Mouse (Mus musculus): ENCODE measurements around the gene Gm5148.

Gm5148 gene

DNA sequence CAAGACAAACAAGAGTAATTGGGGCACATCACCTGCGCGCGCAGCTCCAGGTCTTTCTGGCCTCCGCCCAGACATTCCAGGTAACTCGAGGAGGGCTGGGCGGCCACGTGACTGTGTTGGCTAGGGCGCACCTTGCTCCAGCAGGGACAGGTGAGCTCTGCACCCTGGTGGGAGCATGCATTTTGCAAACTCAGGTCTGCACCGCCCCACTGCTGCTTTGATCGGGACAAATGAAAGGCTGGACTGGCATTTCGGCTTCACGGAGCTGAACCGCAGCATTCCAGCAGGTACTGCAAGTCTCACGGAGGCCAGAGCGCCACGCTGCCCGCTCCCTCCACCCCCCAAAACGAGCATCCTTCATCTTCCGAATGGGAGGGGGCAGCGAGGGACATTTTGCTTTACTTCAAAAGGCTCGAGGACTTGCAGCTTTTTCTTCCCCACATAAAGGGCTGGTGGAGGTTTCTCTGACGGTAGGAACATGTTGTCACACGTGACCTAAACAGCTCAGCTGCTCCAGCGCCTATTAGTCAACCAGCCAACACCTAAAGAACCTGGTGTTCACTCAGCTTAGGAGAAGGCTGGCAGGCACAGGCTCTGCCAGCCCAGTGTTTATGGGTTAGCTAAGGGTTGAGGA is at the start of gene Gm5148:
Gene Gm5148 (minus strand): TSS at position 320 of the 634 bp plus-strand sequence.
- DNase-seq (ENCODE audit: low read depth, low spot score) = no peak

DNA sequence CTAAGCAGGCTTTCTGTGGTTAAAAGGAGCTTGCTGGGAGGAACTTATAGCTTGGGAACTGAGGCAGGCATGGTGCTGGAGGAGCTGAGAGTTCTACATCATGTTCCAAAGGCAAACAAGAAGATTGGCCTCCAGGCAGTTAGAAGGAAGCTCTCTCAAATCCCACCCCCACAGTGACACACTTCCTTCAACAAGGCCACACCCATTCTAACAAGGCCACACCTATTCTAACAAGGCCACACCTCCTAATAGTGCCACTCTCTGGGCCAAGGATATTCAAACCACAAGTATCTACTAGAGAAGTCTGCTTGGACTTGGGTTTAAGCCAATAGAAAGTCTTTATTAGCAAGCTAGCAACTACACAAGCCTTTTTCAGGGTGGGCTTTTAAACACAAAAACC is 46.7 kb upstream of the Gm5148 start:
- peak; percentile 4 for DNase-seq (ENCODE audit: low read depth, low spot score)

DNA sequence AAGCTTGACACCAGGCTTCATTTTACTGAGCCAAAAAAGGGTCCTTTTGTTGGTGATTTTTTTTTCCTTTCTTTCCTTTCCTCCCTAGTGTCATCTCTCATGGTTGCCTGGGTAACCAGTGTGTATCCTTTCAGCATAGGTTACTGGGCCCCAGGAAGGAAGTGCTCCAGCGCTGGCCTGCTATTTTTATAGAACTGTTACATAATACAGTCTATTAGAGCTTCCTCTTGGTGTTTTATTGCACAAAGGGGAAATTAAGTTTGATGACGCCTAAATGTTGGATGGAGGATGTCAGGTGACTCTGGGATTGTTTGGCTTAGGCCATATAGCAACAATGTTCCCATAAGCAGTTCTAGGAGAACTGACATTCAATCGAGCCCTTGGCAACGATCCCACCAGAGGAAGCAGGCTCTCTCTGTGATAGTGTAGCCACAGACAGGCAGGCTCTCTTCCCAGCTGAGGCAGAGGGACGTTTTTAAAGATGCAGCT is 45.0 kb upstream of the Gm5148 start:
- no peak for DNase-seq (ENCODE audit: low read depth, low spot score)

DNA sequence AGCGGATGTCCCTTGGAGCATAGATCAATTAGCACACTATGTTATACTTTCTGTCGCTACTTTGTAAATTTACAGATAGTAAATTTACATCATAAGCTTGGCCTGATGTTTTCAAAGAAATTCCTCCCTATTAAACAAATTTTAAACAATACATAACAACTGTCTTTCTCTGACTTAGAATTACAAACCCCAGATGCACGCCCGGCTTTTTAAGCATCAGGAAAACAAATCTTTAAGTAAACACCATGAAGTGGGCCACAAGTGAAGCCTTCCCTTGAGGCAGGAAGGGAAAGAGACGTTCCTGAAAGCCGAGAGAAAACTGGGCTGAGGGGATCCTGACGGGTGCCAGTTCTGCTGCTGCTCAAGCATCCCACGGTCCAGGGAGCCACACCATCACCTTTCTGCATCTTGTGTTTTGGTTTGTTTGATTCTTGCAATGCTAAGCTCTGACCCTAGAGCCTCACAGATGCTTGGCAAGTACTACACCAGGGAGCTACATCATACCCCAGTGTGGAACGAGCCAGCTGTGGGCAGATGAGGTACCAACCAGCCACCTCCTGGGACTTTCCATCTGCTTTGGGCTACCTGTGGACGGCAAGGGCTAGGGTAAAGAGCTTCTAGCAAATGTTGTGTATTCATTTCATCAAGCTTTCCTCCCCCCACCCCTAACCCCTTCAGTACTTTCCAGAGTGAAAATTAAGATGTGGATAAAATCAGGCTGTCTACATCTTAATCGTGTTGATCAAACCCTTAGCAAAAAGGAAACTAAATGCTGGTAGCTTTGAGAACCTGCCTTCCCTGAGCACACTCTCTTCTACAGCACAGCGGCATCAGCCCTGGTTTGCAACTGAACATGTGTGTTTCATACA is 43.1 kb upstream of the Gm5148 start:
- DNase-seq (ENCODE audit: low read depth, low spot score) = no peak

DNA sequence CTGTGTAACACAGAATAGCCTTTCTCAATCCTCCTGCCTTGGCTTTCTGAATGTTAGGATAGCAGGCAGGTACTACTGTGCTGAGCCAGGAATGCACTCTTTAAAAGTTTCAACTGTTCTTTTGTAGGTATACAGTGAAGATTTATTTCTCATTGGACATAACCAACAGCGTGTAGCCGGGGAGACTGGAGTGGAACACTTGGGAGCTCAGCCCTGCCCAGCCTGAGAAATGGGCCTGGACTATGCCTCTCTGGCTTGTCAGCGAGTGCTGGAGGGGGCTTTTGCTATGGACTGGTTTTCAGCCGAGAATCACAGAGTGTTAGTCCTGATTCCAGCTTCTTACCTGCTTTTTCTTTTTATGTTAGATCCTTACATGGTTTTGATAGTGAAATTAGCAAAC is 42.3 kb upstream of the Gm5148 start:
- no peak for DNase-seq (ENCODE audit: low read depth, low spot score)

DNA sequence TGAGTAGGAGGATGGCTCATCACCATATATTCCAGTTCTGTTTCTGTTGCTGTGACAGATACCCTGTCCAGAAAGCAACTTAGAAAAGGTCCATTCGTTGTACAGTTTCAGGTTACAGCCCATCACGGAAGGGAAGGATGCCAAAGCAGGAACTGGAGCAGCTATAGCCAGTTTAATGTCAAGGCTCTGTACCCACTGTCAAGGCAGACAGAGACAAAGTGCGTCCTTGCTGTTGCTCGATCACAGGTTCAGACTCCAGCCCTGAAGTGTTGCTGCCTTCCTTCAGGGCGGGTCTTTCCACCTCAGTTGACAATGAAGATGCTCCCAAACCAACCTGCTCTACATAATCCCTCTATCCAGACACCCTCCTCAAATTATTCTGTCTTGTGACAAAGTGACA is 41.7 kb upstream of the Gm5148 start:
- DNase-seq (ENCODE audit: low read depth, low spot score) = no peak

DNA sequence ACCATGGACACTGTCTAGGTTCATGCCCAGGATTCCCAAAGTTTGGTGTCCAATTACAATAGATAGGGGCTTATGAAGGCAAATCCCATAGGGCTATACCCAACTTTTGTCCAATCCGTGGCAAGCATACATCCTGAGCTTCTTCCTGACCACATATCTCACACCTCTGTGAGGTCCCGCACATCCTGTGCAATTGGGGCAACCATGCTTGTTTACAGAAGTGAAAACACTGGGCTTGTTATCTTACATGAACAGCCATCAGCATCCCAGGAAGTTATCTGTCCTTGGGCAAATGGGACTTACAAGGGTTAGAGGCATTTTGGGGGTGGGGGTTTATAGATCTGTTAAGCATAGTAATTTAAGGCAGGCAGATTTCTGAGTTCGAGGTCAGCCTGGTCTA is 41.0 kb upstream of the Gm5148 start:
- DNase-seq (ENCODE audit: low read depth, low spot score) = no peak

DNA sequence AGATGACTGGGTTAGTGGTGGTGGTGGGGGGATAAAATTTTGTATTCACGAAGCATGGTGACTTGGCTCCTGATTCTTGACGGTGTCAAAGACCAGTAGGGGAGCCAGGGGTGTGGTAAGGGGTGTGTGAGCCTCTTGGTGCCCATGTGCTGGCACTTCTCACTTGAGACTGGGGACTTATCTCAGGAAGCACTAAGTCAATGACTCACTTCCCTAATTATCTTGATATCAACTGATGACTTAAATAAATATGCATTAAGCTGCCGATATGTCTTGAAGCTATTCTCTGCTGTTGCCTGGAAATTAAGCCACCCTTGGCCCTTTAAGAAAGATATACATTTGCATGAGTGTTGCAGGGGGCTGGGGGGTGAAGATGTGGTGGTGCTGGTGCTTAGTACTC is 38.0 kb upstream of the Gm5148 start:
- no peak for DNase-seq (ENCODE audit: low read depth, low spot score)

DNA sequence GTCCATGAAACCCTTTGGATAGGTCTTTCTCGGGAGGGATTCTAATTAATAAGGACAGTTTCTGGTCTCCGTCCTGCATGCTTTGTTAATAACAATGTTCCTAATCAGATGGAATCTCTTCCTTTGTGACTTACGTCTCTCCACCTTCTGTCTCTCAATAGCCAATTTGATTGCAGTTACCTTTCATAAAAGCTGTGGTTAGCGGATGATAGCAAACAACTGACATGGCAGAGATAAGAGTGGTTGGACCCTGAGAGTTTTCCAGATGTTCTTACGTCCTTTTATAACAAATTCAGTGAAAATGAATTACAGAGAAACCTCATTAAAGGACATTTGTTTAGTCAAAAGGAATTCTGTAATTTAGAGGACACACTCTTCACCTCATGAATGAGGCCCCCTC is 37.5 kb upstream of the Gm5148 start:
- DNase-seq (ENCODE audit: low read depth, low spot score) = no peak

DNA sequence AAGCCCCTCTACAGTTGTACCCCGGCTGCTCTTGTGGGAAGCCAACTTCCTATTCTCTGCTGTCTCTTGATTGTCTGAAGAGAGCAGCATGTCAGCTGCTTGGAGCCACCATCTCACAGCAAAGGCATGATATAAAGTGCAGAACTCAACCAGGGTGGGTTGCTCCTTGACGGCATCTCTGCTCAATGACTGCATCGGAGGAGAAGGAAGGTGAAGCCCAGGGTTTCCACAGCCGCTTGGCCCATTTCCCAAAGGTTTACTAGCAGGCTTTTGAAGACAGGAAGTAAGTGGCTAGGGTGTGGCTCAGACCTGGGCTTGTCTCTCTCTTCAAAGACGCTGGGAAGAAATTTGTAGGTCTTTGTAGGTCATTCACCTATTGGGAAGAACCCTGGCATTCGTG is 36.6 kb upstream of the Gm5148 start:
- no peak for DNase-seq (ENCODE audit: low read depth, low spot score)

DNA sequence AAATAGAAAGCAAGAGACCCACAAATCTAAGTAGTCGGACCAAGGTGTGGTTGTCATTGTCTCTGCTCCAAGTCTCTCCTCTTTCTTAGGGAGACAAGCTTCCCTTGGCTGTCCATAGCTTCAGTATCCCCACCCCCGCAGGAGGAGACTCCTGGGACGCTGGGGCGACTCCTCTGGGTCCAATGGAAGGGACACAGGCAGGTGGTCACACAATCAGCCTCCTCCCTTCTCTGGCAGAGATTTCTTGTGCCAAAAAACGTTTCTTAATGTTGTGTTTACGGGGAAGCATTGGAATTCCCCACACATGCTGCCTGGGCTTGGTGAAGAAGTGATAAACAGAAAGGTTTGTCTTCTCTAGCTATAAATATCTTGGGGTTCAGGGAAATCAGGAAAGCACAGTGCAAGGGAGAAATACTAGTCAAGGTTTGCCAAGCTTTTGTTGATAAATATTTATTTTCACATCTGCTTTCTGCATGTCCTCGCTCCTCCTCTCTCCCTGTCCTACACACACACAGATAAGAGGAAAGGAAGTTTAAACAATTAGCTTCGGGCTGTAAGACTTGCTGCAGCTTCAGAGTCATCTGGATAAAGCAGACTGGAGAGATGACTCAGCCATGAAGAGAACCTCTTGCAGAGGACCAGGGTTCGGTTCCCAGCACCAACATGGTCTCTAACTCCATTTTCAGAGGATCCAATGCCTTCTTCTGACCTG is 34.5 kb upstream of the Gm5148 start:
- no peak for DNase-seq (ENCODE audit: low read depth, low spot score)

DNA sequence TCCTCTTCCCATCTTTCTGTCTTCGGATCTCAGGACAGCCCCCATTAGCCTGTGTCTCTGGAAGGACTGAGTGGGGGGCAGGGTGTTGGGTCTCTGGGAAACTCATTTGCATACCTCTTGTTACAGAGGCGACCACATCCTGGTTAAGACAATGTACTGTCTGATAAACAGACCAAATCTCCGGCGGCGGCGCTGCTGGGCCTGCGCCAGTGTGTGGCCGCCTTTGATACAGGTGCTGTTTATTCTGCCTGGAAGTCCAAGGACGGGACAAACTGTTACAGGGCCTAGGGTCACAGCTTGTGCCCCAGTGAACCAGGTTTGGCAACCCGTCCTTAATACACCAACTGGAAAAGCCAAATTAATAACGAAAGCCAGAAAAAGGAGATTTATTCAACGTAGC is 33.8 kb upstream of the Gm5148 start:
- peak; percentile 32 for DNase-seq (ENCODE audit: low read depth, low spot score)

DNA sequence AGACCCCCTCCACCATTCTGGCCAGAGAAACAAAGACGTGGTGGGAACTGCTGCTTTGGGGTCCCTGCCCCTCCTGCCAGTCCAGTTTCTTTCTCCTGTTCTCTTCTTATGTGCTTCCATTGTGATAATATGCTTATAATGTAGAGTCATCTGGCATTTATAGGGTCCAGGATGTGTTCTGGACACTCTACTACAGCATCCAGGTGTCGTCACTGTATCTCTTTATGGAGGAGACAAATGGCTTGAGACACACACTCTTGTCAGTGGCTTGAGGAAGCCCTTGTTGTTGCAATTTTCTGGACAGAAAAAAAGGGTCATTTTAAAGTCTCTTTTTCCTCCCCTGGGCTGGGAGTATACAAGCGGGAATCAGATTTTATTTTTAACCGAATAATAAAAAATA is 33.3 kb upstream of the Gm5148 start:
- DNase-seq (ENCODE audit: low read depth, low spot score) = no peak

DNA sequence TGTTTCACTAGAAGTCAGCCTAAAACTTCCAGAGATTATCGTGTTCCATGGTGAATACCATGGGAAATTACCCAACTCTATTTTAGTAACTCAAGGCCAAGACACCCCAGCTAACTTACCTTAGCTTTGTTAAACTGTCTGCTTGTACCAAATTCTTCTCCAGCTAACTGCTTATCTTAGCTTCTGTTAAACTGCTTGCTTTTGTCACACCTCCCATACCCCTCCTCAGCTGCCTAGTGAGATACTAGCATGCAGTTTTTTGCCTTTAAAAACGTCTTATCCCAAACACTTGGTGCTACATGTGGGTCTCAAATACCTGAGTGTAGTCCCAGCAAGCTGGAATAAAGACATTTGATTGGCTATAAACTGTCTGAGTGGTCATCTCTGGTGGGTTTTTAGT is 31.7 kb upstream of the Gm5148 start:
- no peak for DNase-seq (ENCODE audit: low read depth, low spot score)

DNA sequence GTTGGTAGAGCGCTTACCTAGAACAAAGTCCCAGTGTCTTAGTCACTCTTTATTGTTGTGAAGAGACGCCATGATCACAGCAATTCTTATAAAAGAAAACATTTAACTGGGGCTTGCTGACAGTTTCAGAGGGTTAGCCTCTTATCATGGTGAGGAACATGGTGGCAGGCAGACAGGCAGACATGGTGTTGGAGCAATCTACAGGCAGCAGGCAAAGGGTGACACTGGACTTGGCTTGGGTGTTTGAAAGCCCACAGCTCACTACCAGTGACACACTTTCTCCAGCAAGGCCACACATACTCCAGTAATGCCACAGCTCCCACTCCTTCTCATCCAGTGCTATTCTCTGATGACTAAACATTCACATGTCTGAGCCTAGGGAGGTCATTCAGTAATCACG is 30.3 kb upstream of the Gm5148 start:
- DNase-seq (ENCODE audit: low read depth, low spot score) = no peak

DNA sequence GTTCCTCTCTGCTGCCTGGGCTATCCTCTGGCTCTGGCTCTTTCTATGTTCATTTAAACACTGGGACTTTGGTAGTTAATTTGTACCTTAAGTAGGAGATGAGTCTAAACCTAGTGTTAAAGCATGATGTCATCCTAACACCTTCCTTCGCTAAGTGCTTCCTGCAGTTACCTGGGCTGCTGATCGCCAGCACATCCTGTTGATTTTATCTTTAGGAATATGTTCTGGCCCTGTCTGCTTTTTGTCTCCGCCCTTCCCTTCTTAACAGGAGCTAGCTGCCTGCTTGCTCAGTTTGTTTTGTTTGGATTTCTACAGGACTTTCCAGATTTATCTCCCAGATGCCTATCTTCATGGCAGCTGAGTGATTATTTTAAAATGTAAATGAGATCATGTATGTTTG is 28.9 kb upstream of the Gm5148 start:
- no peak for DNase-seq (ENCODE audit: low read depth, low spot score)

DNA sequence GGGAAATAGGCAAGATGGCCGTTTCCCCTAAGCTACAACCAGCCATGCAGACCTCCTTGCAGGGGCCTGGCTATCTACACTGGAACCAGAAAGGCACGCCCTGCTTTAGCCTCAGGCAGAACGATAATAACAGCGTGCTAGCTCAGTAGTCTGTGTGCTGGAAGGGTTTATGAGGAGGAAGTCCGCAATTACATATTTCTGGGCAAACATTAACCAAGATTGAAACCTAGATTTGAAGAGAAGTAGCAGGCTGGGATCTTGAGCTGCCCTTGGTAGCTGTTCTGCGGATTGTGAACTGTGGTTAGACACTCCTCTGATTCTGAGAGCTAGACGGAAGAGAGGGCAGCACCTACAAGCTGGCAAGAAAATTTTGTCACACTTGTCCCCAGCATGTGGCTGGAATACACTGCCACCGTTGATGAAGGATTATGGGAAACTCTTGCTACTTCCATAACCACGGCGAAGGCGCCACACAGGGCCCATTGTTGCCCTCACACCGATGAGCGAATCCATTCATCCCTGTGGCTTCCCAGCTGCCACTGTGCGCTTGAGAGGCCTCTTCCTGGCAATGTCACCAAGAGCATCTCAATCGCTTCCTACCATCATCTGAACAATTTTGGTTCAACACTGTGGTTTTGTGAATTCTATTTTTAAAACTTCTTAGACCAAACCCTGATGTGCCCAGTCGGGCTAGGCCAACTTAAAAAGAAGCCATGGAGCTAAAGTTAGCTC is 23.9 kb upstream of the Gm5148 start:
- no peak for DNase-seq (ENCODE audit: low read depth, low spot score)

DNA sequence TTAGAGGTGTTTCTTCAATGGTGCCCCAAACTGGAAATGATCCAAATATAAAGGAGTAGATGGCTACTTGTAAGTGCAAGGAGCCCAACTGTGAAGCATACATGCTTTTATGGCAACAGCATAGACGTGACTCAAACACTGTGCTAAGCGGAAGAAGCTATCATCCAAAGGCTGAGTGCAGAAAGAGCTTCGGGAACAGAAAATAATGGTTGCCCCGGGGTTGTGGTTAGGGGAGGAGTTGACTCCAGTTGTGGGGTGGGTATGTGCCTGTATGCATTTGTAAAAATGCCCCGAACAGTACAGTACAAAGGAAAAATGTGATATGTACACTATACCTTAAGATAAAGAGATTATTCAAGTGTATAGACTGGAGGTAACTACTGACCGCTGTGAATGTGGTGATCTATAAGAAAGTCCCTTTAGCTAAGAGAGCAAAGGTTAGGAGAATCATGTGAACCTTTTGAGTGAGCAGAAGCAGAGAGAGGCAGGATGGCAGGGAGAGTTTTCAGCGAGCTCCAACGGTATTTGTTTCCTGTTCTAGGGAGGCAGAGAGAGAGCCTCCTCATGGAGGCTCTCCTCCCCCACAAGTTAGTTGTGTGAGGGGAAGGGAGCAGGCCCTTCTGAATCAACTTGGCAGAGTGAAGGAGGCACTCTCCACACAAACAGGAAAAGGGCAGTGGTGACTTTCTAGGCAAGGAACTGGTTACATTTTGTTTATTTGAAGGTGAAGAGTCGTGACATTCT is 23.1 kb upstream of the Gm5148 start:
- DNase-seq (ENCODE audit: low read depth, low spot score) = no peak

DNA sequence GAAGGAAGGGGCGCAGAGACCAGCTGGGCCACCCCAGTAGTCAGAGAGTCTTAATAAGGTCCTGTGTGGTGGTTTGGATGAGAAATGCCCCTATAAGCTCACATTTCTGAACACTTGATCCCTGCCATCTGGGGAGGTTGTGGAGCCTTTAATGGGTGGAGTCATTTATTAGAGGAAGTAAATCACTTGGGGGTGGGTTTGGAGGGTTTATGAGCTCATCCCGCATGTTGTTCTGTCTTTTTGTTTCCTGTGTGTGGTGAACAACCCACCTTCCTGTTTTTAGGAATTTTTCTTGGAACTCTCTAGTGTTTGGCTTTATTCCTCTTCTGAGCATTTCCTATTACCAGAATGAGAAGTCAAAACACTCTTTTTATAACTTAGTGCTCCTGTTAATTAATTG is 19.8 kb upstream of the Gm5148 start:
- no peak for DNase-seq (ENCODE audit: low read depth, low spot score)

DNA sequence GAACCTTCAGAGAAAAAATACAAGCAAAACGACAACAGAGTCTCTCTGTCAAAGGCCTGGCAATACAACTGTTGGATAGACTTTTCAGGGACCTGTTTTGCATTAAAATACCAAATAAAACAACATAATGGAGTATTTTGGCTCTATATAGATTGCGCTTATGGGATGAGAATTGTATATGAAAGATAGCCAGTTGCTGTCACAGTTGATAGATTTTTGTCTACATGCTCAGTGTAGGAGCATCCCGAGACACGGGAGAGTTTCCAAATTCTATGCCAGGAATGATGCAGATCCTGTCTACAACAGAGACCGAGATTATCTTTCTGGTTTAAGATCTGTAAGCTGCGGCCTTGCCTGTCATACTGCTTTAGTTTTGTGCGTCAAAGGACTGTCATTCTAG is 15.7 kb upstream of the Gm5148 start:
- no peak for DNase-seq (ENCODE audit: low read depth, low spot score)

Measured in A20 (cell line).